Mouse (Mus musculus) lung, postnatal 36 days (tissue): ENCODE data around the gene Mrpl32.

Experiments
- DNase-seq: peaks from one replicate; pipeline ENCODE4 v3.0.0; 2022; ENCODE audit warnings: mixed read lengths

Gene Mrpl32

GRCm38 (mm10) chr13:14612926-14613529 lies at the start of gene Mrpl32, which contains the start of gene Psma2:
Gene Mrpl32, minus strand, starts transcription at chr13:14613165.
Gene Psma2, plus strand, starts transcription at chr13:14613240.
- peak; percentile 96 for DNase-seq

GRCm38 (mm10) chr13:14649301-14649700 lies 36.3 kb upstream of the Mrpl32 start:
- DNase-seq, result peak; percentile 38

- no peak for DNase-seq
Observed at GRCm38 (mm10) chr13:14639998-14640397, 27.0 kb upstream of the Mrpl32 start.

GRCm38 (mm10) chr13:14629726-14630641 lies 17.0 kb upstream of the Mrpl32 start, which contains the start of gene AW209491:
Gene AW209491, plus strand, starts transcription at chr13:14630154.
- peak; percentile 99 for DNase-seq

GRCm38 (mm10) chr13:14618724-14619123 lies 5.8 kb upstream of the Mrpl32 start:
- DNase-seq, result peak; percentile 89

GRCm38 (mm10) chr13:14613553-14613952 lies 588 bp upstream of the Mrpl32 start:
- DNase-seq, result no peak

- DNase-seq, result no peak
Observed at GRCm38 (mm10) chr13:14612463-14612862, 502 bp downstream of the Mrpl32 start.

- peak; percentile 38 for DNase-seq
Observed at GRCm38 (mm10) chr13:14607616-14608015, 5.3 kb downstream of the Mrpl32 start.

GRCm38 (mm10) chr13:14602744-14603143 lies 10.2 kb downstream of the Mrpl32 start:
- DNase-seq, result no peak

GRCm38 (mm10) chr13:14580392-14580791 lies 32.6 kb downstream of the Mrpl32 start:
- DNase-seq, result no peak

GRCm38 (mm10) chr13:14574128-14574527 lies 38.8 kb downstream of the Mrpl32 start:
- no peak for DNase-seq

- DNase-seq, result no peak
Observed at GRCm38 (mm10) chr13:14561336-14561735, 51.6 kb downstream of the Mrpl32 start.
